Mouse (Mus musculus) thymus, adult 2 months (tissue): ENCODE measurements around the gene Col6a4.

ENCODE experiments used
- CTCF ChIP-seq: fragments of 200-500 bp; IDR thresholded peaks from 2 replicates; pipeline ENCODE4 v1.5.1; 2012; ENCODE audit warnings: mild to moderate bottlenecking, control low read depth, low read length, moderate library complexity, borderline replicate concordance; ENCODE audit not compliant: control insufficient read depth, poor library complexity, insufficient read depth; ENCODE audit errors: extremely low read depth
- POLR2A ChIP-seq: fragments of 200-500 bp; IDR thresholded peaks from 2 replicates; pipeline ENCODE4 v1.6.1; 2012; ENCODE audit warnings: mild to moderate bottlenecking, low read length, control low read depth, moderate library complexity; ENCODE audit not compliant: control insufficient read depth, poor library complexity, insufficient read depth; ENCODE audit errors: extremely low read depth

DNA sequence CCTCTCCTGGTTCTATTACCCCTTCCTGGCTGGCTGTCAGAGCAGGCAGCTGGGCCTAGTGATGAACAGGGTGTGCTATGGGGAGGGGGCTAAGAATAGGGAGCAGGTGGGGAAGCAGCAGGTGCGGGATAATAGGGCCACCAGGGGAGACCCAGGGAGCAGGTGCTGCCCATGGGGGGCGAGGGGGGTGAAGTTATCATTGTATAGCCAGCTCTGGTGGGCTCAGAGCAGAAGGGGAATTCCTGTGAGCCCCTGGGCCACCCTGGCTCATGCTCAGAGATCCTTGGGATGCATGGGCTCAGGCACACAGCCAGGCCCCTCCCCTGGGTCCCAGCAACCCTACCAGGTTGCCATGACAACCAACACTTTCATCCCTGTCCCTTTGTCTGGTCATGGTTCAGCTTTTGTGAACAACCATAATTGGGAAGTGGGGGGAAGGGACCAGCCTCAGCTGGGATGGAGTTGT, 30.2 kb upstream of the Col6a4 start:
- TF ChIP-seq CTCF (no peak), POLR2A (no peak)
